Mouse (Mus musculus) forebrain, embryonic 14.5 days (tissue): ENCODE measurements around the gene Zscan12. TPM values are rescaled to one million over a fixed set of nuclear protein-coding genes. Genes with fewer than 3 reads are reported as not detected.
"Not testable (repeated sequence)": the region's sequence is repeated elsewhere in the genome, so short reads cannot be mapped to it uniquely, and the experiment has no call there.

Source experiments
- ATAC-seq: fragments of 200-750 bp; cut with Nextera tagmentation; 2 replicates; pipeline ENCODE4 v1.8.0; 2017; ENCODE audit warnings: mild to moderate bottlenecking, moderate library complexity
- DNase-seq: peaks from one replicate; pipeline ENCODE4 v3.0.0-alpha.2; 2015; ENCODE audit warnings: low spot score
- H3K27ac ChIP-seq: fragments of 300-500 bp; sonication (generic); 2 replicates; pipeline ENCODE4 v1.5.1; 2014; ENCODE audit warnings: low read depth, mild to moderate bottlenecking, control low read depth, low read length, moderate library complexity
- H3K27me3 ChIP-seq: fragments of 300-500 bp; sonication (generic); replicated peaks from 2 replicates; pipeline ENCODE4 v1.6.1; 2014; ENCODE audit warnings: low read length, control low read depth, mixed read lengths; ENCODE audit not compliant: control insufficient read depth, insufficient read depth
- H3K36me3 ChIP-seq: fragments of 300-500 bp; sonication (generic); 2 replicates; pipeline ENCODE4 v1.6.1; 2014; ENCODE audit warnings: low read length, control low read depth; ENCODE audit not compliant: control insufficient read depth, insufficient read depth
- H3K4me1 ChIP-seq: fragments of 300-500 bp; sonication (generic); 2 replicates; pipeline ENCODE4 v1.6.1; 2014; ENCODE audit warnings: antibody characterized with exemption, low read length, control low read depth; ENCODE audit not compliant: control insufficient read depth, insufficient read depth
- H3K4me2 ChIP-seq: fragments of 300-500 bp; sonication (generic); 2 replicates; pipeline ENCODE4 v1.6.1; 2014; ENCODE audit warnings: mild to moderate bottlenecking, control low read depth, low read length
- H3K4me3 ChIP-seq: fragments of 300-500 bp; sonication (generic); 2 replicates; pipeline ENCODE4 v1.5.1; 2014; ENCODE audit warnings: low read depth, low read length, control low read depth
- H3K9ac ChIP-seq: fragments of 300-500 bp; sonication (generic); 2 replicates; pipeline ENCODE4 v1.6.1; 2014; ENCODE audit warnings: mild to moderate bottlenecking, low read length, control low read depth, moderate library complexity
- H3K9me3 ChIP-seq: fragments of 300-500 bp; sonication (generic); replicated peaks from 2 replicates; pipeline ENCODE4 v1.6.1; 2016; ENCODE audit warnings: low read length, control low read depth, mixed read lengths; ENCODE audit not compliant: control insufficient read depth
- WGBS: fragments of 180-500 bp; shearing (Covaris S2); extraction: QIAGEN DNeasy Blood & Tissue Kit; methylation state at CpG from one replicate; pipeline ENCODE4 v1.1.7; 2014; 5-methylcytosine and 5-hydroxymethylcytosine counted together
- polyA plus RNA-seq: library from polyadenylated mRNA; unstranded; fragments of >200 nt; fragmentation: Nextera tagmentation; extraction: Ambion mirVana; gene quantifications from 2 replicates; pipeline ENCODE4 v1.2.1, GENCODE M21; 2014

Gene Zscan12
- polyA plus RNA-seq, 1 experiment from 2014 or later = 15.0 TPM

DNA sequence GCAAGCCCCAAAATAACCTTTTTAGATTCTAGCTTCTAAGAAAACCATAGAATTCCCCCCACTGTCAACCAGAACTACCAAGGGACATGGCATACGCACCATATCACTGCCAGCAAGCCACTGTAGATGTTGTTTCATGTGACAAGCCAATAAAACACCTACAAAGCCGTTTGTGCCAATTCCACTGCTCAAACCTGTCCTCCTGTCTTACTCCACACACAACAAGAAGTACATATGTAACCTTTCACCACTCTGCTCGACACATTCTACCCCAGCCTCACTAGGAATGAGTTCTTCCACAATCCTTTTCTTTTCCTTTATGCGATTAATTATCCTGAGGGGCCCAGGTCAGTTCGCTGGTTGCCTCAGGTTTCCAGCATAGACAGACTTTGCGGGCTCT, 33.0 kb downstream of the Zscan12 start:
- Histone ChIP-seq H3K27ac (no peak overlapping the region), H3K27me3 (no peaks in the 10 kb centered on the region), H3K9me3 (no peaks in the 10 kb centered on the region), H3K4me2 (no peak overlapping the region), H3K4me1 (no peaks in the 10 kb centered on the region), H3K36me3 (peaks cover 62% of the 10 kb centered on the region), H3K9ac (no peak overlapping the region), H3K4me3 (no peak overlapping the region)
- WGBS = 92% methylated on average over 6 of the region's 6 CpGs
- no peak for ATAC-seq
- no peak for DNase-seq

DNA sequence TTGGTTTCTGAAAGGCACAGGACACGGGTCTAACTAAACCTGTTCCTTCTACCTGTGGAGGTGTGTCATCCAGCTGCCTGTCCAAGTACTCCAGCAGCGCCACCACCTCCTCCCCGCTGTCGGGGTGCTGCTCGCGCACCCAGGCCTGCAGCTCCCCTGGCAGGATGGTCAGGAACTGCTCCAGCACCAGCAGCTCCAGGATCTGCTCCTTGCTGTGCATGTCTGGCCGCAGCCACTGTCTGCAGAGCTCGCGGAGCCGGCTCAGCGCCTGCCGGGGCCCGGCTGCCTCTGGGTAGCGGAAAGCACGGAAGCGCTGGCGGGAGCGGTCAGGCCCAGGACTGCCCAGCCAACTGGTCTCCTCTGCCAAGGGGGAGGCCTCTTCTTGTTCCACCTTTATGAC, 33.4 kb downstream of the Zscan12 start:
- not testable (repeated sequence) for H3K4me1 ChIP-seq, H3K9me3 ChIP-seq, H3K27me3 ChIP-seq, H3K4me2 ChIP-seq, H3K27ac ChIP-seq, DNase-seq, H3K9ac ChIP-seq, H3K4me3 ChIP-seq
- peaks cover 58% of the 10 kb centered on the region for H3K36me3 ChIP-seq
- peak; percentile 57; the same call in 1 of the 2 replicates for ATAC-seq
- 99% methylated on average over 7 of the region's 18 CpGs for WGBS

DNA sequence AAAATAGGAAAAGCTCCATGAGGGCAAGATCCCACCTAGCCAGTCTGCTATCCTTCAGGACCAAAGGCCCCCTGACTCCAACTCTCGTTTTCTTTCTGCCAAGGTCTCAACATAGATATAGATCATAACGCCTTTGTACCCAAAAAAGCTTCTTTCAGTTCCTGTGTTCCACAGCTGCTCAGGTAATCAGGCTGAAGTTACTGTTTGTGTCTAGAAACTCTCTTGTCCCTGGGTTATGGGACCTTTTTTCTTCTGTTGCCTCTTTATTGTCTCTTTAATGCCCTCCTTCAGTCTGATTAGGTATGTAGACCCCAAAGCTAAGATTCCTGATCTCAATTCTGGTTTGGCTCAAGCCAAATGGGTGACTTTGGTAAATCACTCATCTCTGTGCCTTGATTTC, 34.9 kb downstream of the Zscan12 start:
- ATAC-seq = no peak
- no peaks in the 10 kb centered on the region for H3K9me3 ChIP-seq
- no peak overlapping the region for H3K4me2 ChIP-seq
- DNase-seq = no peak
- H3K9ac ChIP-seq = no peak overlapping the region
- no peak overlapping the region for H3K27ac ChIP-seq
- H3K36me3 ChIP-seq = peaks cover 44% of the 10 kb centered on the region
- peaks cover 8% of the 10 kb centered on the region for H3K4me1 ChIP-seq
- no peak overlapping the region for H3K4me3 ChIP-seq
- WGBS = 89% methylated on average over 2 of the region's 2 CpGs
- no peaks in the 10 kb centered on the region for H3K27me3 ChIP-seq

DNA sequence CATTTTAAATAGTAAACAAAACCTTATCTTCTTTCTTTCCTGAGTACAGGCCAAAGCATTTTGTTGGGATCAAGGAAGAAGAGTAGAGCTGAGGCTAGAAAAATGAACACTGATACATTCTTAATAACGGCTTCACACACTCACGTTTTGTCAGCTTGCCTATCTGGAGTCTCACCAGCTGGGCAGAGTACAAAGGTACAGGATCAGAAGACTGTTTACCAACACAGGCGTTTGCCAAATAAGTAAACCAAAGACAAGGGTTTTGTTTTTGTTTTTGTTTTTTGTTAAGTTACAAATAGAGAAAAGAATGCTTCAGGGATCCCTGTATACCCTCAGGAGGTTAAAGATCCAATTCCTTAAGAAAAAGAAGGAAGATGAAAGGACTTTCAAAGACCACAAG, 38.5 kb downstream of the Zscan12 start:
- DNase-seq (no peak), ATAC-seq (no peak)
- H3K36me3 ChIP-seq = peaks cover 11% of the 10 kb centered on the region; the same call in 1 of the 2 replicates
- H3K27me3 ChIP-seq = no peaks in the 10 kb centered on the region
- peaks cover 8% of the 10 kb centered on the region for H3K4me1 ChIP-seq
- peak overlapping the region; percentile 85 for H3K4me3 ChIP-seq
- H3K9ac ChIP-seq = peak overlapping the region; percentile 84
- H3K9me3 ChIP-seq = no peaks in the 10 kb centered on the region
- peak overlapping the region; percentile 74 for H3K4me2 ChIP-seq
- no peak overlapping the region for H3K27ac ChIP-seq
- 78% methylated on average over 3 of the region's 3 CpGs for WGBS

DNA sequence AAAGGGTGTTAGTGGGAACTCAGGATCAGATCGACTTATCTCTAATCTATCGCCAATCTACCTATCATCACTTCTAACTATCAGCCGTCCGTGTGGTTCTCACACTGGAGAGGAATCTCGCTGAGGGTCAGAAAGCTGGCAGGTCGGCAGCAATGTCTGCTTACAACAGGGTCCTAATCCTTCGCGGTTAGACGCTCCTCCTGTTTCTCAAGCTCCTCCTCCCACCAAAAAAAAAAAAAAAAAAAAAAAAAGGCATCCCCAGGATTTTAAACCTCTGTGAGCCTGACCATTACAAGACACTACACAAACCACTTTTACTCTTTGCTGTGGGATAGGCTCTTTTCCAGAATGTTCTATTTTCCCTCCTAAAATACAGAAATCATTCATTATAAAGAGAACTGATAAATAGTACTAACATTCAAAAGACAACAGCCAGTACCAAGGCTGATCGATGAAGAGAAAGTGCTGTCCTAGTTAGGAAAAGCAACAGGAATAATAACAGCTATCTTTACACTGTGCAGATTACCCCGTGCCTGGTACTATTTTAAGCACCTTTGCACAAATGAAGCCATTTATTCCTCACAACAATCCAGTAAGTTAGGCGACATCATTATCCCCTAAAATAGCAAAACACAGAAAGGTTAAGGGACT, 39.1 kb downstream of the Zscan12 start:
- Histone ChIP-seq H3K4me1 (peaks cover 8% of the 10 kb centered on the region), H3K36me3 (peaks cover 7% of the 10 kb centered on the region; the same call in 1 of the 2 replicates), H3K4me2 (peak overlapping the region; percentile 74), H3K9me3 (no peaks in the 10 kb centered on the region), H3K9ac (peak overlapping the region; percentile 84), H3K27ac (0 out of 2 replicates have a peak overlapping the region, but pooled peaks have one; percentile 34), H3K4me3 (peak overlapping the region; percentile 85), H3K27me3 (no peaks in the 10 kb centered on the region)
- 14% methylated on average over 12 of the region's 12 CpGs for WGBS
- DNase-seq = peak; percentile 20
- peak; percentile 38 for ATAC-seq

DNA sequence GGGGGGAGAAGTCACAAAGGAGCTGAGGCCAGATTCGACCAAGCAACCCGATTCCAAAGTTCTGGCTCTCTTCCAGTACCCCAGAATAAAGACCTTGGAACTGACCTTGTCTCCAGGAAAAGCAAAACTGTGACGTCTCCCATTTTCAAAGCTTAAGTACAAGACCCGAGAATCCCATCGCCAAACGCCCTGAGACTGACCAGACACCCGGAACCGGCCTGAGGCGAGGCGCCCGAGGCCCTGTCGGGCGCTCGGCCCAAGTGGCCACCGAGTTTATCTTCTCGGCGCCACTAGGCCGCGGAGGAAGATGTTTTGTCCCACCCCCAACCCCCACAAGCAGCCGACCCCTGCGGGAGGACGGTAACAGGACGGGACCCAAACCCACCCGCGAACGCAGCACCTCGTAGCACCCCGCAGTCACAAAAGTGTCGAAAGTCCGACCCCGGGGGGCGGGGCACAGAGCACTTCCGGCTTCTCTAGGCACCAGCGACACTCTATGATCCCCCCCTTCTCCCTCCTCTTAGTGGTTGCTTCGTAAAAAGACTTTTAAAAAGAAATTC, 39.7 kb downstream of the Zscan12 start, which contains the start of gene Zkscan3:
Gene Zkscan3, minus strand, starts transcription at position 469 of the 560 bp plus-strand sequence.
- DNase-seq = peak; percentile 92
- peak within 1 kb of the TSS; percentile 84 for H3K9ac ChIP-seq
- H3K27me3 ChIP-seq = no peaks in the 10 kb centered on the region
- peak; percentile 96 for ATAC-seq
- peaks cover 4% of the 10 kb centered on the region; the same call in 1 of the 2 replicates for H3K36me3 ChIP-seq
- H3K4me3 ChIP-seq = peak within 1 kb of the TSS; percentile 85
- 0% methylated on average over 35 of the region's 35 CpGs for WGBS
- H3K9me3 ChIP-seq = no peaks in the 10 kb centered on the region
- peak within 1 kb of the TSS; percentile 34; the same call in 1 of the 2 replicates for H3K27ac ChIP-seq
- peak within 1 kb of the TSS; percentile 74 for H3K4me2 ChIP-seq
- H3K4me1 ChIP-seq = peaks cover 8% of the 10 kb centered on the region

DNA sequence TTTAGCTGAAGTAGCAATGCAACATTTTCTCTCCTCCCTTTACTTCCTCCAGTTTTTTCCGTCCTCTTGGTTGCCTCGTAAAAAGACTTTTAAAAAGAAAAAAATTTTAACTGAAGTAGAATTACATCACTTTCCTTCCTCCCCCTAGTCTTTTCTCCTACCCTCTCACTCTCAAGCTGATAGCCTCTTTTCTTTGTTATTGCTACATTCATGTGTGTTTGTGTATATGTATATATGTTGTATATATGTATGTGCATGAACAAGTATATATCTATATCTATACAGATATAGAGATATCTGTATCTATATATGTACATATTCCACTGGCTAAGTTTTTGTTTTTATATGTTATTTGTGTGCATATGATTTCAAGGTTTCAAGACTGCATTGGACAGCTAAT, 40.2 kb downstream of the Zscan12 start:
- peaks cover 11% of the 10 kb centered on the region for H3K4me1 ChIP-seq
- peak overlapping the region; percentile 84 for H3K9ac ChIP-seq
- H3K36me3 ChIP-seq = peaks cover 4% of the 10 kb centered on the region; the same call in 1 of the 2 replicates
- H3K27me3 ChIP-seq = no peaks in the 10 kb centered on the region
- no peak overlapping the region for H3K27ac ChIP-seq
- DNase-seq = no peak
- peak; percentile 45; the same call in 1 of the 2 replicates for ATAC-seq
- peak overlapping the region; percentile 85 for H3K4me3 ChIP-seq
- H3K9me3 ChIP-seq = no peaks in the 10 kb centered on the region
- WGBS = 0% methylated on average over 2 of the region's 2 CpGs
- H3K4me2 ChIP-seq = peak overlapping the region; percentile 74

DNA sequence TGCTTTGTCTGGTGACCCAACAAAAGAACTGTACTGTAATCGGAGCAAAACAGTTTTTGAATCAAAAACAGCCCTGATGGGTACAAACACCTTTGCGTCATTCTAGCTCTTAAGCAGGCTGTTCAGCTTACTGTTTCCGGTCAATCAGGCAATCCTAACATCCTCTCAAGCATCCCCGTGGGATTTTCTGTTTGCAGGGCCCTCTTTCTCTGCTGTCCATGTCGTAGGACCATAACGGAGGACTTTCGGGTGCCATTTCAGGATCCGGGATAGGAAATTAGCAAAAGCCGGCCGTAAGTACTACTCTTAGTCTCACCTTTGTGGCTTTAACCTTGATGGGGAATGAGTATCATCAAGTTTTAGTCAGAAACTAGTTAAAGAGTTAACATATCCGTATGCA, 44.7 kb downstream of the Zscan12 start:
- no peaks in the 10 kb centered on the region for H3K27me3 ChIP-seq
- peaks cover 3% of the 10 kb centered on the region for H3K4me1 ChIP-seq
- DNase-seq = no peak
- peak overlapping the region; percentile 66 for H3K4me2 ChIP-seq
- WGBS = 77% methylated on average over 11 of the region's 11 CpGs
- H3K9me3 ChIP-seq = no peaks in the 10 kb centered on the region
- ATAC-seq = no peak
- H3K36me3 ChIP-seq = no peaks in the 10 kb centered on the region
- H3K27ac ChIP-seq = no peak overlapping the region
- H3K9ac ChIP-seq = no peak overlapping the region
- H3K4me3 ChIP-seq = no peak overlapping the region
